Mouse (Mus musculus) heart, adult 8-10 months (tissue): Measurements from ENCODE around the gene Npb. TPM values are rescaled to one million over a fixed set of nuclear protein-coding genes. Genes with fewer than 3 reads are reported as not detected.
A peak's percentile ranks its signal among the peaks of the same experiment; 100 is the strongest.

Source experiments
- DNase-seq: peaks from one replicate; pipeline ENCODE4 v3.0.0; 2022; ENCODE audit warnings: low spot score
- microRNA-seq: library from miRNA; unstranded; fragments of <30 nt; microRNA quantifications from one replicate; pipeline ENCODE4 v1.2.0, GENCODE M21; 2022
- total RNA-seq, 4 experiments: library from RNA; stranded (reverse); gene quantifications; 2 replicates each; pipeline ENCODE4 v1.2.4; 2022

Npb gene
- total RNA-seq, 4 experiments from 2014 or later, result 0.73 TPM; not detected in 3

DNA sequence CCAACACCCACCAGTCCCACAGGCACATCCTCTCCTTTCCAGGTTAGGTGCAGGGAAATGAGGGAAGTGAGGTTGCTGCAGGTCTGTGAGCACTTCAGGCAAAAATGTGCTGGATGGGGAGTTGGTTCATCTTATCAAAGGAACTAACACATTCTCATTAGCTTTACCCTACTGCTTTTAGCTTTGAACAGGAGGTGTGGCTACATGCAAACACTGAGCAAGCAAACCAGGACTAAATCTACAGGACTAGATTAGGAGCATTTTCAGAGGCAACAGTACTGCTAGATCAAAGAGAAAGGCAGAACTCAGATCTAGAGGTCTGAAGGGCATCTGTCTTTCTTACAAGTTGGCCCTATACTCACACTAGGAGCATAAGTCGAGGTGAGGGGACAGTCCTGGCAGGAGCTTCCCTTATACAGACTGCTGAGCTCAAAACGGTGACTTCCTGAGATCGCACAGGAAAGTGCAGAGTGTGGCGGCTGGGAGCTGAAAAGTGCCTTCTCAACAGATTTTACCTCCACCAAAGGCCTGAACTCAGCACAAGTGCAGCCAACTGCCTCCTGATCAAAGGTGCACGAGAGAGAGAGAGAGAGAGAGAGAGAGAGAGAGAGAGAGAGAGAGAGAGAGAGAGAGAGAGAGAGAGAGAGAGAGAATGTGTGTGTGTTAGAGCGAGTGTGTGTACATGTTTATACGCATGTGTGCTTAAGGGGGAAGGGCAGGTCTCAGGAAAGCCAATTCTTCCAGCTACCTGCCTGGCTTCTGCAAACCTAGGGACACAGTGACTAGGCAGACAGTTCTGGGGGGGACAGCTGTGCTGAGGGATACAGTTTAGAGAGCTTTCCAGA, 22.8 kb downstream of the Npb start:
- DNase-seq, result no peak

DNA sequence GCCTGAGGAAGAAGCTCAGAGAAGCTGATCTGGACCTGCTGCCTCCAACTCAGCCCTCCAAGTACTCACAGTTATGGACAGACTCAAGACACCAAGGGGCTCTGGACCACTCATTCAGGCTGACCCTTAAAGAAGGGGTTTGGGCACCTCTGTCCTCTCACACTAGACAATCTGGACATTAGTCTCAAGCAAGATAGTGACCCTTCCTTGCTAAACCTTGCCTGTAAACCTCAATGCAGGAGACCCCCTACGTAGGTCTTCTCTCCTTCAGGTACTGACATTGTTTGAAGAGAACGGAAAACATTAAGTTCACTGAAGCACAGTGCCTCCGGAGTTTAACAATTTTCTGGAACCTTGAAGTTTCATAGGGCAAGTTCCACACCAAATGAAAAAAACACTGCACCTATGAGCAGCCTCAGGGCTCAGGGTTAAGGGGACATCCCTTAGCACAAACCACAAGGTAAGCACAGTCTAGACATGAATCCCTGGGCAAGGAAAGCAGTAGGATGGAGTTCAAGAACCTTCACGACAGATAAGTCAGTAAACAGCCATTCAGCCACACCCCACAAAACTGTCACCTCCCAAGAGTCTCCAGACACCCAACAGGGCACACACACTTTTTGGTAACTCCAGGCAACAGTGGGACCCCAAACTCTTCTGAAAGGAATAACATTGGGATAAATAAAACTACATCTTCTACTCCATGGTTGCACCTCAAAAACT, 23.6 kb downstream of the Npb start:
- no peak for DNase-seq

DNA sequence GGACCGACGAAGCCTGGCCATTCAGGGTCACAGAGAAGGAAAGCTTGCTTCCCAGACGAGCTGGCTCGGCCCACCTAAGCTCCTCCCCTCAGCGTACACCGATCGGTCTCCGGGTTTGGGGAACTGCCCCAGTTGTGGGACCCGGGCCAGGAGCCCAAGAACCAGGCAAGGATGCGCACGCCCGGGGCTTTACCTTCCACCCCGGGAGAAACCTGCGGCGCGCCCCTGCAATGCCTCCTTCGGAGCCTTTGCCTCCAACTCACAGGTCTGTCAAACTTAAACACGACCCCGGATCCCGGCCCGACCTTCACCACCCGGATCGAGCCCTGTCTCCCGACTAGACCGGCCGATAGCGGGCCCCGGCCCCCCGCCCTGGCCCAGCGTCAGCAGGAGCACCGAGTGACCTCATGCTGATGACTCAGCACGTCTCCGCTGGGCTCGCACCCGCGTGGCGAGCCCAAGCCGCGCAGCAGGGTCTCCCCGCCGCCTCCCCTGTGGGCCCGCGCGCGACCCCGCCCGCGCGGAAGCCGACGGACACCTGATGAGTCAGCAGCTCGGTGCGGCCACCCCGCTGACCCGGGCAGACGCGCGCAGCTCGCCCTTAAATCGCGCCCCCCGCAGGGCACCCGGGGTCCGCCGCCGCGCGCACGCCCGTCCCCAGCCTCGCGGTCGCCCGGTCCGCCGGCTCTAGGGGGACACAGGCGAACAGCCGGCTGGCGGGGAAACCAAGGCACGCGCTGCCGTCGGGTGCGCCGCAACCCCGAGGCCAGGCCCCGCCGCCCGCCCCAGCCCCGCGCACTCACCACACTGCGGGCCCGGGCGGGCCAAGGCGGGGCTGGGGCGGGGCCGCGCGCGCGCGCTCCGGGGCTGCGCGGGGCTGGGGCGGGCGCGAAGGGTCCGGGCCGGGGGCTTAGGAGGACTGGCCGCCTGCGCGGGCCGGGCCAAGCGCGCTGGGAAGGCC, 24.6 kb downstream of the Npb start:
- peak; percentile 73 for DNase-seq

DNA sequence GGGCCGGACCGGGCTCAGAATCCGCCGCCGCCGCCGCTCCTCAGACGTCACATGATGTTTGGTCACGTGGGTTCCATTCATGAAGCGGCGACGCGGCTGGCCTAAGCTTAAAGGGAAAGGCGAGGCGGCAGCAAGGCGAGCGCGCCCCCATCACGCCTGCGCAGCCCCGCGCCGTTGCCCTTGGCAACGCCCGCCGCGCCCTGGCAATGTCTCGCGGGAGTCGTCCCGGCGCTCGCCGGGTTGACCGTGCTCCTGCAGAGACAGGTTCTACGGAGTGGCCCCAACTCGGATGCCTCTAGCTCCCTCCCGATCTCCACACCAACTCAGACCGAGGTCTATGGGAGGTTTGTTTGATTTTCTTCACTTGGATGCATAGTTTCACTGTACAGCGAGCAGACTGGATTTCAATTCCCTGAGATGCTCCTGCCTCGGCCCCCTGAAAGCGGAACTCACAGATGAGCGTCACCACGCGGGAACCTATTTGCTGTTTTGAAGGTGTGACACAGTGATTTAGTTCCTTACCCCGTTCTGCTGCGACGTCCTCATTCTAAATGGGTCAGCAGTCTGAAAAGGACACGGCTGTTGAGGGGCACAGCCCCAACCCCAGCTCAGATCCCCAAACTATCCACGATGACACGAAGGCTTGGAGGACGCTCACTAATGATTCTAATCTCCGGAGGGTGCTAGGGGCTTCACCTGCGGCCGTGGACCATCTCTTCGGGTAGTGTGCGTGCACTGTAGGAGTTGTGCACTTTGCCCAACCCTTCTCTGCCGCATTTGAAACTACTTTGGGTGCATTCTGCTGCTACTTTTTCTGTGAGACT, 25.5 kb downstream of the Npb start, which contains the start of gene Mafg:
Gene Mafg (minus strand): TSS at position 81 of the 824 bp plus-strand sequence.
- DNase-seq, result peak; percentile 88

- no peak for DNase-seq
These were observed 26.5 kb downstream of the Npb start for GRCm38 (mm10) chr11:120634810-120635209.

- DNase-seq, result no peak
These were observed 33.0 kb downstream of the Npb start for GRCm38 (mm10) chr11:120641255-120641654.

DNA sequence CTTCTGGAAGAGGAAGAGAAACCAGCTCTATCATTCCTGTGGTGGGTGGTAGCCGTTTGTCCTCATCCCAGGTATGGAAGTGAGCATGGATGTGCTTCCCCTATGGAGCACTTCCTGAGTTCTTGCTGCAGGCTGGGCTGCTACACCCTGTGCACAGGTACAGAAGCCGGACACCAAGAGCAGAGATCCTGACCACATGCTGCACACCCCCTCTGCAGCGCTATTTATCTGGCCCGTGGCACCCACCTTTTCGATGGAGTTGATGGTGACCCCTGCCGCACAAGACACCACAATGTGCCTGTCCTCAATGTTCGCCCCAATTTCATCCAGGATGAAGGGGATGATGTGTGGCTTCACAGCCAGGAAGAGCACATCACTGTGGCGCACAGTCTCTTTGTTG, 33.6 kb downstream of the Npb start:
- DNase-seq, result no peak

GRCm38 (mm10) chr11:120642939-120643600, 34.8 kb downstream of the Npb start:
- DNase-seq, result no peak

GRCm38 (mm10) chr11:120643601-120643987, 35.3 kb downstream of the Npb start, which contains the start of gene Pycr1:
Gene Pycr1, minus strand, starts transcription at chr11:120643769.
- peak; percentile 93 for DNase-seq

DNA sequence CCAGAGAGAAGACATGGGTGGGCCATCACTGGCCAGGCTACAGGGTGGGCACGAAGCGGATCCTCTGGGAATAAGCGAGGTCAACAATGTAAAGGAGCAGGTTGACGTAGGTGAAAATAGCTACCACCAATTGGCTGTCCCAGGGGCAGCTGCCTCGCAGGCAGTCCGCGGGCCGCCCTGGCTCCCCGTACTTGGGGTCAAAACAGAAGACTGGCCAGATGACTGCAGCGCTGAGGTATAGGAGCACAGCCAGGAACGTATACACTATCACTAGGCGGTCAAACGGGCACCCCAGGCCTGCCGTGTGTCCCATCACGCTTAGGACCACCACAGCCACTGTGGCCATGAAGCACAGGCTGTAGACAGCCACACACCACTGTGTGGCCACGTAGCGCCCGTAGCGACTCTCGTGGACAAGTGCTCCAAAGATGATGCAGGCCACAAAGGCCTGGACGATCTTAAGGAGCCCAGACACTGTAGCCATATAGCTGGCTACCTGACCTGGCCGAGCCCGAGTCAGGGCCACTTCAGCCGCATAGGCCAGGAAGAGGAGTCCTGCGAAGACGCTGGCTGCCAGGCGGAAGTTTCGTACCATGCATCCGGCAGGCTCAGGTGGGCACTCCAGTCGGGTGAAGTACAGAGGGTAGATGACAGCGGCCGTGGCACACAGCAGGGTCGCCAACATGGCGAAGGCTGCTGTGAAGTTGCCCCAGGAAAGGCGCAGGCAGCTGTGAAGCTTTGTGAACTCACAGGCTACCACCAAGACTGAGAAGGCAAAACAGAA, 39.0 kb downstream of the Npb start:
- no peak for DNase-seq

GRCm38 (mm10) chr11:120648001-120648476, 39.8 kb downstream of the Npb start, which contains the start of gene Myadml2:
Gene Myadml2, minus strand, starts transcription at chr11:120648158.
- DNase-seq, result no peak

GRCm38 (mm10) chr11:120651872-120652271, 43.6 kb downstream of the Npb start:
- DNase-seq, result no peak

GRCm38 (mm10) chr11:120654741-120655140, 46.5 kb downstream of the Npb start:
- DNase-seq, result no peak

GRCm38 (mm10) chr11:120657301-120657700, 49.0 kb downstream of the Npb start:
- no peak for DNase-seq

Small RNA genes lying within 50 kb of the gene (microRNA-seq; reads per million reads assigned to microRNA genes)
- not detected for gene Mir6936

Other genes starting within 250 kb of the Npb start
- gene Fscn2, start 246.9 kb upstream of the Npb start, total RNA-seq, result not detected
- 10 to 100 TPM; 12.1 to 18.3 (median 13.6) TPM for gene Faap100, start 229.7 kb upstream of the Npb start, total RNA-seq
- gene Nploc4, start 170.8 kb upstream of the Npb start, total RNA-seq, result 10 to 100 TPM; 64.3 to 69.6 (median 65.8) TPM
- 1 to 10 TPM in 3 of 4 experiments, under 1 TPM in 1; 0.52 to 2.4 (median 1.4) TPM for gene Tspan10, start 165.8 kb upstream of the Npb start, total RNA-seq
- under 1 TPM; 0.34 to 0.89 (median 0.66) TPM for gene Pde6g, start 155.0 kb upstream of the Npb start, total RNA-seq
- gene Oxld1, start 150.4 kb upstream of the Npb start, total RNA-seq, result 10 to 100 TPM; 64.4 to 76.6 (median 70.0) TPM
- gene Ccdc137, start 150.4 kb upstream of the Npb start, total RNA-seq, result 1 to 10 TPM; 5.7 to 8.0 (median 7.1) TPM
- 10 to 100 TPM; 10.7 to 12.1 (median 11.8) TPM for gene Arl16, start 140.9 kb upstream of the Npb start, total RNA-seq
- gene Mrpl12, start 123.9 kb upstream of the Npb start, total RNA-seq, result 100 to 1,000 TPM; 233 to 251 (median 242) TPM
- 10 to 100 TPM; 13.7 to 19.4 (median 16.0) TPM for gene Slc25a10, start 116.6 kb upstream of the Npb start, total RNA-seq
- 1 to 10 TPM in 1 of 4 experiments, under 1 TPM in 3; 0.69 to 1.0 (median 0.78) TPM for gene Gcgr, start 77.8 kb upstream of the Npb start, total RNA-seq
- 10 to 100 TPM; 37.5 to 41.0 (median 38.5) TPM for gene Mcrip1, start 58.8 kb upstream of the Npb start, total RNA-seq
- under 1 TPM in 1 of 4 experiments, not detected in 3; 0.34 TPM for gene Ppp1r27, start 57.3 kb upstream of the Npb start, total RNA-seq
- 100 to 1,000 TPM; 217 to 256 (median 229) TPM for gene P4hb, start 35.2 kb upstream of the Npb start, total RNA-seq
- 100 to 1,000 TPM; 130 to 152 (median 141) TPM for gene Arhgdia, start 26.9 kb upstream of the Npb start, total RNA-seq
- 10 to 100 TPM; 32.3 to 51.0 (median 45.7) TPM for gene Alyref, start 10.1 kb upstream of the Npb start, total RNA-seq
- gene Anapc11, start 10.1 kb upstream of the Npb start, total RNA-seq, result 10 to 100 TPM; 77.9 to 91.8 (median 84.8) TPM
- 10 to 100 TPM; 48.1 to 64.4 (median 60.5) TPM for gene Pcyt2, start 9.5 kb downstream of the Npb start, total RNA-seq
- 10 to 100 TPM in 1 of 4 experiments, 1 to 10 TPM in 3; 6.5 to 10.6 (median 7.6) TPM for gene Sirt7, start 16.8 kb downstream of the Npb start, total RNA-seq
- gene Mafg, start 25.1 kb downstream of the Npb start, total RNA-seq, result 10 to 100 TPM; 33.0 to 47.3 (median 39.2) TPM
- gene Pycr1, start 35.3 kb downstream of the Npb start, total RNA-seq, result 1 to 10 TPM in 3 of 4 experiments, under 1 TPM in 1; 0.91 to 2.8 (median 1.8) TPM
- gene Myadml2, start 39.7 kb downstream of the Npb start, total RNA-seq, result 100 to 1,000 TPM in 2 of 4 experiments, 10 to 100 TPM in 2; 90.6 to 123 (median 103) TPM
- under 1 TPM; 0.12 to 0.24 (median 0.13) TPM for gene Notum, start 52.7 kb downstream of the Npb start, total RNA-seq
- 10 to 100 TPM; 37.3 to 44.3 (median 41.5) TPM for gene Aspscr1, start 64.5 kb downstream of the Npb start, total RNA-seq
- 10 to 100 TPM; 33.2 to 42.8 (median 39.6) TPM for gene Cenpx, start 105.3 kb downstream of the Npb start, total RNA-seq
- 1 to 10 TPM; 2.9 to 6.0 (median 4.6) TPM for gene Lrrc45, start 105.4 kb downstream of the Npb start, total RNA-seq
- gene Rac3, start 113.0 kb downstream of the Npb start, total RNA-seq, result 1 to 10 TPM in 2 of 4 experiments, under 1 TPM in 2; 0.69 to 2.0 (median 1.4) TPM
- 10 to 100 TPM; 12.6 to 20.8 (median 16.1) TPM for gene Dcxr, start 118.8 kb downstream of the Npb start, total RNA-seq
- gene Cbr2, start 123.6 kb downstream of the Npb start, total RNA-seq, result 10 to 100 TPM in 3 of 4 experiments, 1 to 10 TPM in 1; 9.3 to 24.0 (median 12.9) TPM
- gene Hmga1b, start 154.3 kb downstream of the Npb start, total RNA-seq, result 10 to 100 TPM; 19.8 to 57.1 (median 32.9) TPM
- 10 to 100 TPM; 10.1 to 11.3 (median 11.2) TPM for gene Rfng, start 175.7 kb downstream of the Npb start, total RNA-seq
- 10 to 100 TPM; 56.3 to 63.8 (median 59.1) TPM for gene Gps1, start 175.8 kb downstream of the Npb start, total RNA-seq
- gene Dus1l, start 187.9 kb downstream of the Npb start, total RNA-seq, result 10 to 100 TPM; 25.9 to 32.7 (median 27.6) TPM
- 10 to 100 TPM; 12.0 to 18.1 (median 14.9) TPM for gene Fasn, start 216.1 kb downstream of the Npb start, total RNA-seq